Mouse (Mus musculus) brain, embryonic 18.5 days (tissue): Measurements from ENCODE around the gene Lrfn4.

Experiments
- DNase-seq: peaks from one replicate; pipeline ENCODE4 v3.0.0-alpha.2; 2012; ENCODE audit warnings: low read depth, low spot score

Lrfn4 gene

GRCm38 (mm10) chr19:4615151-4616093 lies at the start of gene Lrfn4:
Lrfn4 (minus strand) TSS chr19:4615667.
- DNase-seq, result peak; percentile 80

- no peak for DNase-seq
Observed at GRCm38 (mm10) chr19:4658156-4658555, 42.7 kb upstream of the Lrfn4 start.

GRCm38 (mm10) chr19:4646917-4647492 lies 31.5 kb upstream of the Lrfn4 start:
- no peak for DNase-seq

GRCm38 (mm10) chr19:4644271-4644670 lies 28.8 kb upstream of the Lrfn4 start:
- DNase-seq, result no peak

- DNase-seq, result no peak
Observed at GRCm38 (mm10) chr19:4635986-4636385, 20.5 kb upstream of the Lrfn4 start.

GRCm38 (mm10) chr19:4628819-4629218 lies 13.4 kb upstream of the Lrfn4 start:
- peak; percentile 54 for DNase-seq

GRCm38 (mm10) chr19:4625829-4626535 lies 10.5 kb upstream of the Lrfn4 start:
- no peak for DNase-seq

- DNase-seq, result peak; percentile 83
Observed at GRCm38 (mm10) chr19:4625179-4625828, 9.8 kb upstream of the Lrfn4 start, which contains the start of gene Rce1. Rce1 (minus strand) TSS chr19:4625641.

- DNase-seq, result no peak
Observed at GRCm38 (mm10) chr19:4624406-4625178, 9.1 kb upstream of the Lrfn4 start.

GRCm38 (mm10) chr19:4624006-4624405 lies 8.5 kb upstream of the Lrfn4 start:
- DNase-seq, result no peak

- no peak for DNase-seq
Observed at GRCm38 (mm10) chr19:4623419-4623818, 8.0 kb upstream of the Lrfn4 start.

GRCm38 (mm10) chr19:4622780-4623179 lies 7.3 kb upstream of the Lrfn4 start:
- no peak for DNase-seq

GRCm38 (mm10) chr19:4620721-4621120 lies 5.3 kb upstream of the Lrfn4 start:
- DNase-seq, result no peak

GRCm38 (mm10) chr19:4619461-4619860 lies 4.0 kb upstream of the Lrfn4 start:
- DNase-seq, result no peak

GRCm38 (mm10) chr19:4618183-4618582 lies 2.7 kb upstream of the Lrfn4 start:
- DNase-seq, result no peak

- no peak for DNase-seq
Observed at GRCm38 (mm10) chr19:4616546-4616945, 1.1 kb upstream of the Lrfn4 start.

GRCm38 (mm10) chr19:4614305-4615150 lies 939 bp downstream of the Lrfn4 start:
- DNase-seq, result no peak

GRCm38 (mm10) chr19:4613464-4614304 lies 1.8 kb downstream of the Lrfn4 start:
- no peak for DNase-seq
